Mouse (Mus musculus) adrenal gland, postnatal 10 days (tissue): ENCODE measurements at regions not wholly inside any gene's neighbourhood (a gene's known extent, or its start where the extent isn't known, plus 50 kb on each side); places are given as distances from the start of the nearest gene placed in this dataset.

Source experiments
- DNase-seq: peaks from one replicate; pipeline ENCODE4 v3.0.0; 2021; ENCODE audit warnings: mixed read lengths

DNA sequence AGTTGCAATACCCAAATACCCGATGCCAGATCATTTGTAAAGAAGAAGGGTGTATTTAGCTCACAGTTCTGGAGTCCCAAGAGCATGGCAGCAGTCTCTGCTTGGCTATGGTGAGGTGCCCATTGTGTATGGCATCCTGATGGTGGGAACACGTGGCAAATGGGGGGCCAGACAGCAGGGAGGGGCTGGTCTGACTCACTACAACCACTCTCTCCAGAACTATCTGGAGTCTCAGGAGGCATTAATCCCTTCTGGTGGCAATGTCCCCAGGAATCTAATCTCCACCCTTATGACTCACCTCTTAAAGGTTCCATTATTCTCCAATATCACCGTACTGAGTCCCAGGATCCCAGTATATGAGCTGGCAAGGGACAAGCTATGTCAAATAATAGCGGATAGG lies 229.5 kb upstream of the Serp2 start:
- DNase-seq: no peak

DNA sequence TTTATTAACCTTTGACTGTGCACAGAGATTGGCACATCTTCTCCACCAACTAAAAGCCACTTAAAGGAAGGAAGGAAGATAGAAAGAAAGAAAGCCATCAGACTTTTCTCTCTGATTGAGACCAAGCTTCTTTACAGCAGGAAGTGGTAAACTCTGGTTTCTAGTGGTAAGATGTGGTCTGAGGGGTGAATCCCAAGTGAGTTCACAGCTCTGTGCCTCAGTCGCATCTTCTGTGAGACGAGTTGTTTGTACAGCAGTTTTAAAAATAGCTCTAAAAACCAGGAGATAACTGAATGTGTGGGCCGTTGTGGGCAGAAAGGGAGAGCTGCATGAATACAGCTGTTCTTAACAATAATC lies 224.8 kb upstream of the Serp2 start:
- DNase-seq: no peak

DNA sequence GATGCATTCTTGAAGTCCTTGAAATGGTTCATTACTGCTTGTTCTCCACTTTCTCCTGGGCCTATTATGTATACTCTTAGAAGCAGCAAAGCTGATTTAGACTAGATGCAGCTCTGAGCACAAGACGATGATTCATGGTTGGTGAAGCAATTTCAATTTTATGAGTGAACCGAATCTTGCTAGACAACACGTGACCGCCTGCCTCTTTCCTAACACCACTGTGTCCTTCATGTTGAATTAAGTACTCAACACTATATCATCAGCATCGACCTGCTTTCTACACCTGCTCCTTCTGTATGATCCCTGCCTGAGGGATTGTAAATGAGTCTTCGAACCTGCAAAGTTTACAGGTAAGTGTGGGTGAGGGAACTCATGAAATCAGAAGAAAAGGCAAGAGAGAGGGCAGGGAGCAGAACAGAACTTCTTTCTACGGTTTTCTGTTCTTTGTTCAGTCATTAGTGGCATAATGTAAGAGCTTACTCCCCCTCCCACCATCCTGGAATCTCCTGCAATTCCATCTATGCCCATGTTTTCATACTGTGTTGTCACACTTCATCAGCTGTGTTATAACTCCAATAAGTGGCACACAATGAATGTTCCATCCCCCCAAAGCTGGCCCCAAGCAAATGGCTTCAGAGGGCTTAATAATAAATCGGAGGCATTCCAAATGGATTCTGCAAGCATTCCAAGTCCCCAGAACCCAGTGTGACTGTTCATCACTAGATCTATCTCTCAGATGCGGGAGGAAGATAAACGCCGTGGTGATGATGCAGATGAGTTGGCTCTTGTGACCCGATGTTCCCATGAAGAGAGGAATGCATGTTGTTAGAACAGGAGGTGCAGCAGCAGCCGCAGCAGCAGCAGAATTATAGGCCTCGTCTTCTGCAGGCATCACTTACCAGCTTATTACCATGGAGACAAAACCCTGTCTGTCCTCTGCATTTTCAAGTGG lies 224.2 kb upstream of the Serp2 start:
- no peak for DNase-seq

DNA sequence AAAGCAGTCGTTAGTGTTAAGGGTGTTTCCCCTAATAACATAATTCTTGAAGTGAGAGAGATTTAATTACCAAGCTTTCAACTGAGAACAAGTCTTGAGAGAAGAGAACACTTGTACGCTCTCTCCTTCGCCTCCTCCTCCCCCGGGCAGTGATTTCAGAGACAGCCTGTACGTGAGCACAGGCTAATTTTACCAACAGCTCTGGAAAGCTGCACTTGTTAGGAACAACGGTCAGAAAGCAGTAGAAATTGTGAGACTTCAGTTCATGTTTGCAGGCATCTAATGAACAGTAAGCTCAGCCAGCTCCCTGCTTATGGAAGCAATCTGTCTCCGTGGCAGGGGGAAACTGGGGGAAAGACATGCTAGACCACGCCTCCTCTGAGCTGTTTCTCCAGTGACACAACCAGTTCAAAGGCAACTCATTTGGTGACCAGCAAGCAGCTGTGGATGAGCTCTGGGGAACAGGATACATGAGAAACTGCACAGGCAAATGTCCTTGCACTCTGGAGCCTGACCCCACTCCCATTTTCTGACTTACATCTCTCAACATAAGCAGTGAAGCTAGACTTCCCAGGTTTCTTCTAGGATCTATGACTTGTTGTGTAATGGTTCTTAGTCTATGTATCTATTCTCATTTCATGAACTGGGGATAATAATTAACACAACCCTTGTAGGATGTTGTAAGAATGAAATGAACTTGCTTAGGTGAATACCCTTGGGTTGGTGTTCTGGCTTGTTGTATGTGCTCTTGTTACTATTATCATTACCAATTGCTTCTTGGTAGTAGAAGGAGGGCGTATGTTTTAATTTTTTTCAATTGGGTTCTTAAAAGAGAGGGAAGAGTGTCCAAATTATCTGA lies 222.1 kb upstream of the Serp2 start:
- DNase-seq: peak; percentile 52

DNA sequence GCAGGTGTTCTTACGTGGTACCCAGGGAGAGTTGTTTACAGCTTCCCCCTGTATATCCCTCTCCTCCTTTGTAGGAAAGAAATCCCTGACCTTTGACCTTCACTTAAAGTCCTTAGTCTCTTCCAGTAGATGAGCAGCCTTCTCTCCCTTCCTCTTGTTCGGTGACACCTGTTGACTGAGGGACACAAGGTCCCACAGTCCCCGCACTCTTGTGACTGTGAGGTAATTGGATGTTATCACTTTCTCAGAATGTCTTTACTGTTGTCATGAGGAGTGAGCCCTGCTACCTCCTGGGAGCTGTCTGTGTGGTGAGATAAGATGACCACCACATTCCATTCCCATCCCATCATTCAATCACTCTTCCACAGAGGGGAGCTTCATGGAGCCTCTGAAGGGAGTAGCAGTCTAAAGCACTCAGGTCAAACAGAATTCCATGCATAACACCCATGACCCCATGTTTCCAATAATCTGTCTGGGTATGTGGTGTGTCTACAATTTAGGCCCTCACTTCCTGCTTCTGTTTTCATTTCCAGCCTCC lies 218.8 kb upstream of the Serp2 start:
- DNase-seq: no peak

DNA sequence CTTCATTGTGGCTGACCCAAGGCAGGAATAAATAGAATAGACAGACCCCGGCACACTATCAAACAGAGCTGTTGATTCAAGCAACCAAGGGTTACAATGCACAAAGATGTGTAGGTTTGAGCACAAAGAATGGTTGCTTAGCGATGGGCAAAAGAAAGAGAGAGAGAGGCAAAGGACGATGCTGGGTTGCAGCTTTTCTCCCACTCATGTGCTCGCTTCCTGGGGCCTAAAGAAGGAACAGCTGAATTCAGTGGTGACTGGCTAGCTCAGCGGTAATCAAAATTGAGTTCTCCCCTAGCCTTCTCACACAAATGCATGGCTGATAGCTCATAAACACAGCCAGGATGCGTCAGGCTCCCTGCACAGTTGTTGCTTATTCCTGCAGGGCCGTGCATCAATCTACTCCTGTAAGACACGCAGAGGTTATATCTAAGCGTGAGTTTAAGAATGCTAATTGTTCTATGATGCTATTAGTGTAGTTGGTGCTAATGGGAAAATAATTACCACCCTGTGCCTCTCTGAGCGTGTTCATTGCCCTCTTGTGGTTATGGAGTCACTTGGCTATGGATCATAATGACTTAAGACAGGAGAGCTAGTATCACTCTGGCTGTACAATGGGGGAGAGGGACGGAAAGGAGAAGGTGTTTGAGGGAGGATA lies 216.2 kb upstream of the Serp2 start:
- DNase-seq: no peak

DNA sequence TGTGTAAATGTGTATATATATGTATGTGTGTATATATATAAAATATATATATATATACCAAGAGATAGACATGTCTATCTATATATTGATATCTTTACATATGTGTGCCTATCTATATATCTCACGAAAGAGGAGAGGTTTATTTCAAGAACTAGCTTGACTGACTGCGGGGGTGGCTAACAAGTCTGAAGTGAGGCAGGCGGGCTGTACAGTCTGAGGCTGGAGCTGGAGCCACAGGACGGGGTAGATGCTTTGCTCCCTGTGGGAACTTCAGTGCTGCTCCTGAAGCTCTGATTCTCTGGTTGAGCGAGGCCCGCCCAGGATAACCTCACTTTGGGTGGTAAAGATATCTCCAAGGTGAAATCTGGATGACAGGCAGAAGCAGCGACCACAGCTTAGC lies 213.4 kb upstream of the Serp2 start:
- DNase-seq: no peak

DNA sequence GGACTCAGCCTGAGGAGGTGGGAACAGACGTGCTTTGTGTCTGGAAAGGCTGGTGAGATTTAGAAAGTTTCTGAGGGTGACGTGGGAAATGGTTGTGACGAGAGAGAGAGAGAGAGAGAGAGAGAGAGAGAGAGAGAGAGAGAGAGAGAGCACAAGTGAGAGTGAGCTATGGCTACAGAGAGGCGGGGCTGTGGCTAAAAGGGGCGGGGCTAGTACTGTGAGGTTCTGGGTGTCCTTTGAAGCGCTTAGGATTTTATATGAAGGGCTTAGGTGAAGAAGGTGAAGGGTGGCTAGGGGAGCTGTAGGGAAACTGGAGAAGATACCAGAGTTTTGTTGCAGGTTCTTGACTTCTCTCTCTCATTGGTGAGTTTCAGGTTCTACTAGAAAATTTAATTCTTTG lies 210.6 kb upstream of the Serp2 start:
- no peak for DNase-seq

DNA sequence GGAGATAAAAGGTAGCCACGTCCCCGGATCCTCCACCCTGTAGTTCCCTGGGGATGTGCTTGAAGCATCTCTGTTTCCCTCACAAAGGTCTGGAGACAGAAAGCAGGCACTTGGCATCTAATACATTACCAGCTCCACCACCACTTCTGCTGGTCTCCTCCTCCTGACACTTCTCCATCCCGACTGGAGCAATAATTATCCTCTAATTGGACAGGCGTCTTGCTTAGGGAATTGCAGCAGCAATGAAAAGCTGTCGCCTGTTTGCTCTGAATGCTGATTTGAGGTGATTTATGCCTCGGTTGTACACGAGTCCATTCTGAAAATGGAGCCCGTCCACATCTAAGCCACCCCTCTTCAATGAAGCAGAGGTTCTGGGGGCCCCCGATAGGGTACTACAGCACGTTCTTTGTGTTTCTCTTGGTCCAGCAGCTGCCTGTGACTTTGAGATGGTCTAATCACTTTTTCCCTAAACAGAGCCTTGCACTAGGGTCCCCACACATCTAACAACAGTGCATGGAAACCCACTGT lies 209.6 kb upstream of the Serp2 start:
- no peak for DNase-seq

DNA sequence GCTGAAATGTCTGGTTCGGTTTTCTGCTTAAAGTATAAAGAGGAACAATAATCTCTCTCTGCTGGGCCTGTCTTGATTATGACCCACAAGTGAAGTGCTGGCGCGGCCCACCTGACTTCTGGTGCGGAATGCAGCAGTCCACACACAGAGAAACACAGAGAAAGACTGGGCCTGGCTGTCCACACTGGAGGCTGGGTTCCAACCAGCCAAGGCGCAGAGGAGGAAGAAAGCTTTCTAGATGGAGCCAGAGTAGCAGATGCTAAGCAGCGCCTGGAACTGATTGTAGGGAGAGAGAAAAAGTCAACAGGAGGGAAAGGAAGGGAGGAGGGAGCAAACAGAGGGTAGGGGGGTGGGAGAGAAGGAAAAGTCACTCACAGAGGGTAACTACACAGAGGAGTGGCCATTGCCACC lies 208.4 kb upstream of the Serp2 start:
- no peak for DNase-seq

DNA sequence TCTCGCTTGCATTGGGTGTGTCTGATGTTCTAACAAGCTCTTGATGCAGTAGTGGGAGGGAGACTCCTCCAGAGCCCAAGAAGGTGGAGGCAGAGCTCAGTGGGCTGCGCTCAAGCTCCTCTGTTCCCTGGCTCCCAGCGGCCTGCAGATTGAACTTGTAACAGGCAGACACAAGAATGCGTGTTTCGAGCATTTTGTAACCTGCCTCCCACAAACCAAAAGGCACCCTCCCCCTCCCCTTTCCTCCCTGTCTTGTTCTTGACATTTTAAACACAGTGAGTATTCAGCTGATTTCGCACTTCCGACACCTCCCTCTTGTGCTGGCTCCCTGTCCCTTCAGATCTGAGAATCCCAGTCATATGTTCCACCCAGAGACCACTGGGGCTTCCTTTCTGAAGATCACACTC lies 207.7 kb upstream of the Serp2 start:
- peak; percentile 46 for DNase-seq

DNA sequence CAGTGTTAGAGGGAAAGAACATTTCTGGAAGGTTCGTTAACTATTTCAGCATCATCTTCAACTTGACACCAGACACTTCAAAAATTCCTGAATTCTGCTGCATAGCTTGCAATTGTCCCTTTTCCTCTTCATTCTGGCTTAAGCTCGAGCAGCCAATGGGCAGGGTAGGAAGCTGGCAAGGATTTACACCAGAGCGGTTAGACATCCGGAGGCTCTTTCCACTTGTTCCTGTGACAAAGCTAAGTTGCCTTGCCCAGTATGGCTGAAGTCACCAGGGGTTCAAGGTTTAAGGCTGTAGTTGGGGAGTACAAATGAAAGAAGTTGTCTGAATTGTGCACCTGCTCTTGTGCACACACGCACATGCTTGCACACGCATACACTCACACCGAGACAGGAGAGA lies 206.8 kb upstream of the Serp2 start:
- no peak for DNase-seq

DNA sequence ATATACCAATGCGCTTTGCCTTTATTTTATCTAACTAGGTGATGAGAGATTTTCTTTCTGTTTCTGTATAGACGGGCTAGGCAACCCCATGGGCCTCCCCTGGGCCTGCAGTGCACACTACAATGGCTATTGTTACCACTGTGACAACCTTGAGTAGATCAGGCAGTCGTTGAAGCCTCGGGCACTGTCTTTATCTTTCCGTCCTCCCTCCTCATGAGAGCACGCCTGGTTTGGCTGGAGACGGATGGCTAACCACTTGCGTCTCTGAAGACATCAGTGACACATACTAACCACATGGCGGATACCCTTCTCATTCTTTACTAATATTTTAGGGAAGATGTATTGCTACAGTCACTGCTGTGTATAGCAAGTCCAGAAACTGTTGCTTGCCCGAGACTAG lies 206.1 kb upstream of the Serp2 start:
- no peak for DNase-seq

DNA sequence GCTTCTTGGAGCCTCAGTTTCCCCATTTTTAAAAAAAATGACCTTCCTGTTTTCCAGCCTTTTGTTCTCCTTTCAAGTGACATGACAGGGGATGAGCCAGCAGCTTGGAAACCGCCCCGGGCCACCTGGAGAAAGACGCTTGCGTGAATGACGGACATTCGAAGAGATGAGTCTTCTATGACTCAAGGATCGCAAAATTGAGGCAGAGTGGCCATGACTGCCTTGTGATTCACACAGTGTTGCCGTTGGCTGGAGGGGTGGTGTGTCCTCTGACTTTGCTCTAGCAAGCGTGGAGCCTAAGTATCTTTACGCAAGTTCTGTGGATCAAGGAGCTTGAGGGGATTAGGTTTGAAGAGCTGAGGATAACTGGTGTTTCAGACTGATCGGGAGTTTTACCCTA lies 205.0 kb upstream of the Serp2 start:
- peak; percentile 53 for DNase-seq

DNA sequence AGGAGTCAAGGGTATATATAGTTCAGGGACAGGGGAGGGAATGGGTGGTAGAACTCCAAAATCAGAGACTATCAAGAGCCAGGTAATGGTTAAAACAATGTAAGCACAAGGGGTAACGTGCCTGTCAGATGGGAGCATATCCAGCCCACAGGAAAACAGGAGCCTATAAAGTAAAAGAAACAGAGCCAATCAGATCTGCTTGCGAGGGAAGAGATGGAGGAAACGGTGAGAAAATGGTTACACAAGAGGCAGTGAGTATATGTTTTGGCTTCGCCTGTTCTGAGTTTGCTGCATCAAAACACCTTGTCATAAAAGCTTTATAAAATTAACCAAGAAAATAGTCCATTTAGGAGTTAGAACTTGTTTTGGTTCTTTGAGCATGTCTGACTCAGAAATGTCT lies 204.6 kb upstream of the Serp2 start:
- DNase-seq: no peak

DNA sequence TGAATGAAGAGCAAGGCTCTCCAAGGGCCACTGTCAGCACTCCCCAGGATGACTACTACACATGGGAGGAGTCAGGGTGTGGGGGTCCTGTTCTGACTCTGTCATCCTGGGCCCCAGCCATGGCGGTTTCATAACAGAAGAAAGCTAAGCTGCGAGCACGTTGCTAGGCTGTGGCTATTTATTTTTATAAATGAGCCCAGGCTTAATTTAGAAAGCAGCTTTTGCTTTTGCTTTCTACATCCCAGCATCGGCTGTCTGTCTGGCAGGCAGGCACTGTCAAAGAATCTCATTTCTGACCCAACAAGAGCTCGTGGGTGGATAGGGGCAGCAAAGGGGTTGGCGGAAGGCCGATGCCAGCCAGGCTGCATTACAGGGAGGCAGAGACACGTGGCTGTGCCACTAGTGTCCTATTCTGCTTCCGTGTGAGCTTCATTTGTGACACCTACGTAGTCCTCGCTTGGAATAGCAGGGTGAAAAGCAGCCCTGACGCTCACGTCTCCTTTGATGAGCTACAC lies 203.9 kb upstream of the Serp2 start:
- peak; percentile 71 for DNase-seq

DNA sequence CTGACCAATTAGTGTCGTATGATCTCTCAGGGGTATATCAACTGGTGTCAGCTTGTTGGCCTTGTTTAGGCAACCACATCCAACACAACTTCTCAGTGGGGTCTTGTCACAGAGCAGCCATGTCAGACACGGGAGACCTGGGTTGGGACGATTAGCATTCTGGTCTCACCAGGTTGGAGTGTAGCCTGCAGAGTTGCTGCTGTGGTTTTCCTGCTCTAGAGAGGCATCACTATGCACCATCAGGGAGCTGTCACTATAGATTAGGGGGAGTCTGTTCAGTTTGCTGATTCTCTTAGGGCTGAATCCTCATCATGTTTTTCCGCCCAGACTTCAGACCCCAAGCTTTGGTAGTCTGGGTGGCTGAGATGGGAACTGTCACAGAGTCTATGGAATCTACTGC lies 202.7 kb upstream of the Serp2 start:
- DNase-seq: no peak

DNA sequence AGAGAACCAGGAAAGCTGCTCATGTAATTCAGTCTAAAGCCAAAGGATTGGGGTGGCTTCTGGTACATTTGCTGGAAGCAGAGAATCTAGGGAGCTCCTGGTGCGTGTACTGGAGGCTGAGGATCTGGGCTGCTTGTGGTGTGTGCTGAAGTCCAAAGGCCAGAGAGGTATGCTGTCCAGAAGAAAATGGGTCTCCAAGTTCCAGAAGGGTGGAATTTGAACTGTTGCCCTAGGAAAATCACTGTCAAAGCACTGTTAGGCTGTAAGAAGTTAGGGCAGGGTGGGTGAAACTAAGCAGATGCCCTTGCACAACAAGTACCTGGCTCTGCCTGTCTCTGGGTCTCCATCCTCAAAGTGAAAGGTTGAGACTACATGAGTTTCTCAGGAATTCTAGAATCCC lies 201.9 kb upstream of the Serp2 start:
- DNase-seq: no peak

DNA sequence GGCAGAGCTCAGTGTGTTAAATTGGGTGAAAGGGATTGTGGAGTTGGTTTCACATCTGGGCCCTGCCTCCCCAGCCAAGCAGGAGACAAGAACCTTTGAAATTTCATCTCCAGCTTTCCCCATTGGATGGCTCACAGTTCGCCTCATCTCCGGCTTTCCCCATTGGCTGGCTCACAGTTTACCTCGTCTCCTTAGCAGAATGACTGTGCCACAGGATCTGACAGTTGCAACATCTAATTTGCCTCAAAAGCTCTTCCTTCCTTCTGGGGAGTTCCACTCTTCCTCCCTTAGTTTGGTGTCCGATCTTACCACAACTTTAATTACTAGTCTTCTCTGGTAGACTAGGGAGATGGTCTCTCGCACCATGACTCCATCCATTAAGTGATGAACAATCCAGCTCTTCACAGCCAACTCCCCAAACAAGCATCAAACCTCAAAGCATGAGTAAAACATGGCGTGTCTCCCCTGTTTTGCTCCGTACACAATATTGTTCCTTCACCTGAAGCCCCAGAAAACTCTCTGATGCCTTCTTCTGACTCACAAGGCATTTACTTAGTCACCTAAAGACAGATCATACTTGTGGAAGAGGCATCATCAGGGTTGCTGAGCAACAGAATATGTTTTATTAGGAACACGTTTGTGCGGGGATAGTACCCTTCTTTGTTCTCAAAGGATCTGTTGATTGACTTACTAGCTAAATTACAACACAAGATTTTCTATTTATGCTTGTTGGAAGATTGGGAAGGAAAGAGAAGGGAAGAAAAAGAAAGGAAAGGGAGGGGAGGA lies 199.1 kb upstream of the Serp2 start:
- no peak for DNase-seq

DNA sequence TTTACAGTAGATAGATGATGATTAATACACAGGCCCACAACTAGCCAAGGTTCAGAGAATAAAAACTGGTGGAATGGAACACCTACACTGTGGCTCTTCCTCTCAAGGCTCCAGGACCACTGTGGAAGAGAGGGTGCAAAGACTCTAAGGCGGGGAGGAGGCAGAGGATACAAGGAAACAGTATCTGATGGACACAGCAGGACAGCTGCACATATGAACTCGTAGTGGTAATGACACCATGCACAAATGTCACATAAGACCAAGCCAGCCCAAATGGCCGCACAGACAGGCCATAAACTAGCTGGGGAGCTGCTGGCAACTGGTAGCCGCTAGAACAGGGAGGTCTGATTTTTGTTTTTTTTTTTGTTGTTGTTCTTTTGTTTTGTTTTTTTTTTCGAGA lies 197.0 kb upstream of the Serp2 start:
- DNase-seq: no peak

DNA sequence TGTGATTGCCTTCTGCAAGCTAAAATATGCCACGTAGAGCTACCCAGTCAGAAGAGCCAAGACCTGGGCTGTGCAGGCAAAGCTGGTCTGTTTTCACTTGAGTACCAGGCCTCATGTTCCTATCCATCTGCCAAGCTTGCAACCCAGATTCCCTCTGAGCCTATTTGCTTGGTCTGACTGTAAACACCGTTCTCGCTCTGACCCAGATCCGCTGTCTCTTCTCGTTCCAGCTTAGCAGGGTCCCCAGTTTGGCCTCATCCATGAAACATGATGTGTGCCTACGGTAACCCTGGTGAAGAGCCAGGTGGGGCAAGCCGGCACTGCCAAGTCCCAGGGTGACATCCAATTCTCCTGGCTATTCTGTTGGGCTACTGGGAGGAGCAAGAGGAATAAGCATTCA lies 192.5 kb upstream of the Serp2 start:
- DNase-seq: no peak
